Mouse (Mus musculus) midbrain, embryonic 13.5 days (tissue): Measurements from ENCODE around the gene Gapt. TPM values are rescaled to one million over a fixed set of nuclear protein-coding genes. Genes with fewer than 3 reads are reported as not detected.
"Not testable (repeated sequence)": the region's sequence is repeated elsewhere in the genome, so short reads cannot be mapped to it uniquely, and the experiment has no call there.

ENCODE experiments used
- ATAC-seq: fragments of 200-750 bp; cut with Nextera tagmentation; 2 replicates; pipeline ENCODE4 v1.8.0; 2017; ENCODE audit warnings: mild to moderate bottlenecking, moderate TSS enrichment, moderate library complexity
- H3K27ac ChIP-seq: fragments of 300-500 bp; sonication (generic); 2 replicates; pipeline ENCODE4 v1.5.1; 2015; ENCODE audit warnings: inconsistent platforms, mild to moderate bottlenecking, moderate library complexity
- H3K27me3 ChIP-seq: fragments of 300-500 bp; sonication (generic); 2 replicates; pipeline ENCODE4 v1.6.1; 2015; ENCODE audit warnings: mild to moderate bottlenecking, inconsistent platforms
- H3K36me3 ChIP-seq: fragments of 300-500 bp; sonication (generic); 2 replicates; pipeline ENCODE4 v1.6.1; 2015; ENCODE audit warnings: mild to moderate bottlenecking, inconsistent platforms
- H3K4me1 ChIP-seq: fragments of 300-500 bp; sonication (generic); replicated peaks from 2 replicates; pipeline ENCODE4 v1.6.1; 2015; ENCODE audit warnings: inconsistent platforms
- H3K4me2 ChIP-seq: fragments of 300-500 bp; sonication (generic); replicated peaks from 2 replicates; pipeline ENCODE4 v1.6.1; 2015; ENCODE audit warnings: moderate library complexity, mild to moderate bottlenecking, inconsistent platforms
- H3K4me3 ChIP-seq: fragments of 300-500 bp; sonication (generic); replicated peaks from 2 replicates; pipeline ENCODE4 v1.5.1; 2015; ENCODE audit warnings: mild to moderate bottlenecking, inconsistent platforms
- H3K9ac ChIP-seq: fragments of 300-500 bp; sonication (generic); replicated peaks from 2 replicates; pipeline ENCODE4 v1.6.1; 2015; ENCODE audit warnings: mild to moderate bottlenecking, inconsistent platforms
- H3K9me3 ChIP-seq: fragments of 300-500 bp; sonication (generic); 2 replicates; pipeline ENCODE4 v1.6.1; 2016; ENCODE audit warnings: mild to moderate bottlenecking, inconsistent platforms
- WGBS: fragments of 180-500 bp; shearing (Covaris S2); methylation state at CpG from one replicate; pipeline ENCODE4 v1.1.7; 2015; 5-methylcytosine and 5-hydroxymethylcytosine counted together
- polyA plus RNA-seq: library from polyadenylated mRNA; unstranded; fragments of >200 nt; fragmentation: Nextera tagmentation; extraction: Ambion mirVana; gene quantifications from 2 replicates; pipeline ENCODE4 v1.2.1, GENCODE M21; 2015

Gene Gapt
- polyA plus RNA-seq: 0.09 TPM in 1 of 2 replicates, not detected in the other

- no peak for ATAC-seq
- WGBS: 94% methylated on average over 2 of the region's 2 CpGs
- Histone ChIP-seq H3K4me1 (no peaks in the 10 kb centered on the region), H3K9ac (no peak within 1 kb of the TSS), H3K27ac (no peak within 1 kb of the TSS), H3K27me3 (no peaks in the 10 kb centered on the region), H3K4me3 (no peak within 1 kb of the TSS), H3K36me3 (no peaks in the 10 kb centered on the region), H3K4me2 (no peak within 1 kb of the TSS), H3K9me3 (no peaks in the 10 kb centered on the region)
These were observed at the start of gene Gapt for GRCm38 (mm10) chr13:110356941-110357340. Gene Gapt (minus strand): TSS chr13:110357199.

GRCm38 (mm10) chr13:110406152-110406551 lies 49.2 kb upstream of the Gapt start:
- ATAC-seq: no peak

GRCm38 (mm10) chr13:110404686-110405085 lies 47.7 kb upstream of the Gapt start:
- not testable (repeated sequence) for H3K9me3 ChIP-seq, H3K27ac ChIP-seq, H3K4me1 ChIP-seq, H3K27me3 ChIP-seq, ATAC-seq, H3K4me3 ChIP-seq, H3K4me2 ChIP-seq, H3K9ac ChIP-seq
- 89% methylated on average over 5 of the region's 5 CpGs for WGBS
- H3K36me3 ChIP-seq: peaks cover 22% of the 10 kb centered on the region

More at GRCm38 (mm10) chr13:110406152-110406551, 49.2 kb upstream of the Gapt start:
- Histone ChIP-seq H3K4me2 (no peak overlapping the region), H3K9ac (no peak overlapping the region), H3K36me3 (peaks cover 7% of the 10 kb centered on the region), H3K27me3 (no peaks in the 10 kb centered on the region), H3K4me1 (0 out of 2 replicates have a peak, but pooled peaks cover 2% of the 10 kb centered on the region), H3K27ac (no peak overlapping the region), H3K9me3 (no peaks in the 10 kb centered on the region), H3K4me3 (no peak overlapping the region)
- 81% methylated on average over 5 of the region's 5 CpGs for WGBS

- peaks cover 8% of the 10 kb centered on the region; the same call in 1 of the 2 replicates for H3K4me1 ChIP-seq
- ATAC-seq: no peak
- no peak overlapping the region for H3K27ac ChIP-seq
- no peak overlapping the region for H3K9ac ChIP-seq
- H3K9me3 ChIP-seq: 0 out of 2 replicates have a peak, but pooled peaks cover 3% of the 10 kb centered on the region
- H3K27me3 ChIP-seq: no peaks in the 10 kb centered on the region
- H3K4me3 ChIP-seq: no peak overlapping the region
- H3K36me3 ChIP-seq: peaks cover 28% of the 10 kb centered on the region
- H3K4me2 ChIP-seq: no peak overlapping the region
- WGBS: 81% methylated on average over 8 of the region's 8 CpGs
These were observed 47.1 kb upstream of the Gapt start for GRCm38 (mm10) chr13:110404059-110404458.

GRCm38 (mm10) chr13:110401877-110402276 lies 44.9 kb upstream of the Gapt start:
- ATAC-seq: no peak
- no peak overlapping the region for H3K4me3 ChIP-seq
- H3K27ac ChIP-seq: no peak overlapping the region
- 94% methylated on average over 2 of the region's 2 CpGs for WGBS
- H3K9ac ChIP-seq: no peak overlapping the region
- H3K4me1 ChIP-seq: peaks cover 27% of the 10 kb centered on the region
- no peaks in the 10 kb centered on the region; the same call in 1 of the 2 replicates for H3K27me3 ChIP-seq
- H3K4me2 ChIP-seq: no peak overlapping the region
- 0 out of 2 replicates have a peak, but pooled peaks cover 3% of the 10 kb centered on the region for H3K9me3 ChIP-seq
- H3K36me3 ChIP-seq: peaks cover 45% of the 10 kb centered on the region

- H3K27ac ChIP-seq: no peak overlapping the region
- no peak overlapping the region for H3K4me3 ChIP-seq
- H3K9ac ChIP-seq: no peak overlapping the region
- H3K4me2 ChIP-seq: no peak overlapping the region
- H3K4me1 ChIP-seq: peaks cover 29% of the 10 kb centered on the region
- 93% methylated on average over 3 of the region's 3 CpGs for WGBS
- 0 out of 2 replicates have a peak, but pooled peaks cover 3% of the 10 kb centered on the region for H3K9me3 ChIP-seq
- no peaks in the 10 kb centered on the region; the same call in 1 of the 2 replicates for H3K27me3 ChIP-seq
- H3K36me3 ChIP-seq: peaks cover 45% of the 10 kb centered on the region
- no peak for ATAC-seq
These were observed 44.4 kb upstream of the Gapt start for GRCm38 (mm10) chr13:110401443-110401842.

- Histone ChIP-seq H3K9ac (0 out of 2 replicates have a peak overlapping the region, but pooled peaks have one; percentile 14), H3K27ac (no peak overlapping the region), H3K9me3 (0 out of 2 replicates have a peak, but pooled peaks cover 3% of the 10 kb centered on the region), H3K4me2 (peak overlapping the region; percentile 97), H3K27me3 (no peaks in the 10 kb centered on the region; the same call in 1 of the 2 replicates), H3K4me1 (peaks cover 29% of the 10 kb centered on the region), H3K4me3 (peak overlapping the region; percentile 29), H3K36me3 (peaks cover 45% of the 10 kb centered on the region)
- ATAC-seq: no peak
- WGBS: 69% methylated on average over 24 of the region's 24 CpGs
These were observed 41.7 kb upstream of the Gapt start for GRCm38 (mm10) chr13:110398513-110399270.

- Histone ChIP-seq H3K9ac (no peak overlapping the region), H3K4me3 (peak overlapping the region; percentile 29), H3K27me3 (peaks cover 5% of the 10 kb centered on the region), H3K36me3 (peaks cover 45% of the 10 kb centered on the region), H3K9me3 (0 out of 2 replicates have a peak, but pooled peaks cover 3% of the 10 kb centered on the region), H3K4me1 (peaks cover 29% of the 10 kb centered on the region), H3K27ac (no peak overlapping the region), H3K4me2 (peak overlapping the region; percentile 97)
- no peak for ATAC-seq
- WGBS: 92% methylated on average over 8 of the region's 8 CpGs
These were observed 40.8 kb upstream of the Gapt start for GRCm38 (mm10) chr13:110397750-110398149.

- peak overlapping the region; percentile 71 for H3K4me3 ChIP-seq
- peak overlapping the region; percentile 90 for H3K27ac ChIP-seq
- peak overlapping the region; percentile 93 for H3K9ac ChIP-seq
- WGBS: 21% methylated on average over 21 of the region's 21 CpGs
- H3K4me2 ChIP-seq: peak overlapping the region; percentile 97
- H3K4me1 ChIP-seq: peaks cover 27% of the 10 kb centered on the region
- no peak for ATAC-seq
- H3K27me3 ChIP-seq: peaks cover 8% of the 10 kb centered on the region
- 0 out of 2 replicates have a peak, but pooled peaks cover 3% of the 10 kb centered on the region for H3K9me3 ChIP-seq
- peaks cover 37% of the 10 kb centered on the region for H3K36me3 ChIP-seq
These were observed 39.1 kb upstream of the Gapt start for GRCm38 (mm10) chr13:110395916-110396685.

GRCm38 (mm10) chr13:110395179-110395794 lies 38.3 kb upstream of the Gapt start:
- under 1% methylated on average over 35 of the region's 41 CpGs for WGBS
- H3K36me3 ChIP-seq: peaks cover 29% of the 10 kb centered on the region
- no peak; the same call in 1 of the 2 replicates for ATAC-seq
- peak overlapping the region; percentile 90 for H3K27ac ChIP-seq
- peaks cover 8% of the 10 kb centered on the region for H3K27me3 ChIP-seq
- peak overlapping the region; percentile 97 for H3K4me2 ChIP-seq
- H3K9me3 ChIP-seq: 0 out of 2 replicates have a peak, but pooled peaks cover 1% of the 10 kb centered on the region
- H3K4me1 ChIP-seq: peaks cover 26% of the 10 kb centered on the region
- peak overlapping the region; percentile 93 for H3K9ac ChIP-seq
- peak overlapping the region; percentile 71 for H3K4me3 ChIP-seq
